Mouse (Mus musculus): Measurements from ENCODE around the gene Insc. TPM values are rescaled to one million over a fixed set of nuclear protein-coding genes. Genes with fewer than 3 reads are reported as not detected.

Insc gene
- under 1 TPM; 0.20 to 0.53 TPM for total RNA-seq (2023)

GRCm38 (mm10) chr7:114743022-114743780, at the start of gene Insc:
Gene Insc, plus strand, starts transcription at chr7:114743694.

GRCm38 (mm10) chr7:114718300-114718699, 25.2 kb upstream of the Insc start, which contains the start of gene Calcb:
Gene Calcb, plus strand, starts transcription at chr7:114718643.

Other genes starting within 250 kb of the Insc start
- gene Cyp2r1, start 180.7 kb upstream of the Insc start, total RNA-seq (2023), result 1 to 10 TPM in 1 of 2 experiments, under 1 TPM in 1; 0.49 to 1.1 TPM
- gene Calca, start 107.3 kb upstream of the Insc start, total RNA-seq (2023), result not detected
- gene Calcb, start 25.1 kb upstream of the Insc start, total RNA-seq (2023), result not detected

Measured in neutrophil, adult 59 days (primary cell).